In the genomic region with DNA sequence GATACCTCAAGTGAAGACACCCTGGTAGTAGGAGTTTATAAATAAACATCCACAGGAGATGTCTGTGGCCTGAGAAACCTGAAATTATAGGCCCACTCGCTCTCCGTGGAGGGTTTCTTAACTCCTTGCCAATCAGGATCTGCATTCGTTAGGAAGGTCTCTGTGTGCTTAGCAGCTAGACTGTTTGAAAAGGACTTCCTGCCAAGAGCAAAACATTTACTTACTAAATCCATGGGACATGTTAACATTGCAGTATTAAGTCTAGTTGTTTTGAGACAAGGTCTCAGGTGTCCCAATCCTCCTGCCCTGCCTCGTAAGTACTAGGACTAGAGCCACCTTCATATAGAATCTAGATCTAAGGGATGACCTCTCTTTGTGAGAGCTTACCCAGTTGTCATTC, we compare ENCODE assay signal across 23 mouse cellular contexts. TPM values are rescaled to one million over a fixed set of nuclear protein-coding genes. Genes with fewer than 3 reads are reported as not detected.
DNase-seq lines count a peak whose midpoint lies in the region; ATAC-seq and TF ChIP-seq lines count a peak whose summit lies in the region.
"Had no signal": no experiment of that assay in that cellular context is flagged by ENCODE, and none has a peak within 500 bp of the region (broad histone marks: within the 10 kb centered on the region; RNA-seq: fewer than 3 reads in every experiment).

No protein-coding gene starts in this region.

- H3K36me3 ChIP-seq in hindbrain, embryonic 15.5 days, result no peaks in the 10 kb centered on the region
- H3K36me3 ChIP-seq in hindbrain, postnatal 0 days (ENCODE audit: insufficient read depth, low read length), result no peaks in the 10 kb centered on the region
- no peaks in the 10 kb centered on the region; the same call in 1 of the 2 replicates for H3K36me3 ChIP-seq in macrophage (ENCODE audit: inconsistent target)
- H3K36me3 ChIP-seq: embryonic facial prominence, embryonic 15.5 days; heart, embryonic 13.5 days had no signal

- H3K79me2 ChIP-seq in macrophage (ENCODE audit: inconsistent target), result peaks cover 73% of the 10 kb centered on the region

- peaks cover 22% of the 10 kb centered on the region for H3K4me1 ChIP-seq in hindbrain, embryonic 15.5 days (replicated peaks)
- no peaks in the 10 kb centered on the region; the same call in 1 of the 2 replicates for H3K4me1 ChIP-seq in hindbrain, postnatal 0 days (ENCODE audit: insufficient read depth, low read length)
- H3K4me1 ChIP-seq in lung, adult 2 months (ENCODE audit: control insufficient read depth, insufficient read depth, low read length), result peaks cover 19% of the 10 kb centered on the region
- peaks cover 14% of the 10 kb centered on the region; the same call in 1 of the 2 replicates for H3K4me1 ChIP-seq in brown adipose tissue, adult 24 weeks (ENCODE audit: control insufficient read depth, insufficient read depth, insufficient read length, low read length)

- H3K27ac ChIP-seq in hindbrain, embryonic 15.5 days (replicated peaks), result no peak overlapping the region
- H3K27ac ChIP-seq in hindbrain, postnatal 0 days, result no peak overlapping the region
- peak overlapping the region; percentile 27 for H3K27ac ChIP-seq in brown adipose tissue, adult 24 weeks (replicated peaks; ENCODE audit: low read depth, low read length)
- no peak overlapping the region for H3K27ac ChIP-seq in macrophage
- H3K27ac ChIP-seq: embryonic facial prominence, embryonic 15.5 days; forebrain, embryonic 10.5 days; heart, embryonic 13.5 days had no signal

- DNase-seq in hindbrain, postnatal 0 days (ENCODE audit: low spot score), result no peak
- no peak for DNase-seq in lung, adult 2 months
- DNase-seq in lung, postnatal 36 days, result no peak
- no peak for DNase-seq in thymus, postnatal 36 days
- DNase-seq in left cerebral cortex, adult 9 months (ENCODE audit: low spot score in 2 of 2), result no peak
- DNase-seq: adrenal gland, postnatal 25 days; cerebellum, adult 2 months; cerebellum, postnatal 10 days; embryo, embryonic 11 days; gastrocnemius, postnatal 25 days; heart, postnatal 36 days had no signal

- ATAC-seq in hindbrain, embryonic 15.5 days (ENCODE audit: low FRiP score, low read depth), result no peak
- ATAC-seq in hindbrain, postnatal 0 days, result no peak
- ATAC-seq: activated CD4-positive, CD25-positive, alpha-beta regulatory T cell, adult 4 months; forebrain, embryonic 16.5 days; hindbrain, embryonic 16.5 days; Patski had no signal

- no peak overlapping the region for H3K4me3 ChIP-seq in hindbrain, embryonic 15.5 days
- no peak overlapping the region for H3K4me3 ChIP-seq in hindbrain, postnatal 0 days (ENCODE audit: low read length)
- H3K4me3 ChIP-seq in lung, adult 2 months (replicated peaks; ENCODE audit: extremely low read depth, low read depth, low read length), result peak overlapping the region; percentile 16
- H3K4me3 ChIP-seq in brown adipose tissue, adult 24 weeks (ENCODE audit: insufficient read depth, low read depth, low read length), result peak overlapping the region; percentile 32
- H3K4me3 ChIP-seq in macrophage (ENCODE audit: inconsistent target), result peak overlapping the region; percentile 100; the same call in 1 of the 2 replicates
- H3K4me3 ChIP-seq: embryonic facial prominence, embryonic 15.5 days; erythroblast, embryonic 14.5 days; forebrain, embryonic 10.5 days; heart, embryonic 13.5 days had no signal

- no peak overlapping the region for H3K9ac ChIP-seq in hindbrain, embryonic 15.5 days
- H3K9ac ChIP-seq in hindbrain, postnatal 0 days (replicated peaks; ENCODE audit: low read length), result no peak overlapping the region
- H3K9ac ChIP-seq: embryonic facial prominence, embryonic 15.5 days; heart, embryonic 13.5 days had no signal

- TF ChIP-seq POLR2A in lung, adult 2 months (IDR thresholded peaks at IDR 0.05; ENCODE audit: borderline replicate concordance, extremely low read depth, low read depth, low read length), result 0 out of 2 replicates have a peak, but pooled peaks have one; percentile 10

- no peaks in the 10 kb centered on the region for H3K9me3 ChIP-seq in hindbrain, embryonic 15.5 days
- no peaks in the 10 kb centered on the region for H3K9me3 ChIP-seq in hindbrain, postnatal 0 days (ENCODE audit: low read length)
- H3K9me3 ChIP-seq: embryonic facial prominence, embryonic 15.5 days; forebrain, embryonic 10.5 days; heart, embryonic 13.5 days had no signal

- no peaks in the 10 kb centered on the region for H3K27me3 ChIP-seq in hindbrain, embryonic 15.5 days
- H3K27me3 ChIP-seq in hindbrain, postnatal 0 days (ENCODE audit: insufficient read depth, low read length), result no peaks in the 10 kb centered on the region
- H3K27me3 ChIP-seq: CH12.LX; embryonic facial prominence, embryonic 15.5 days; heart, embryonic 13.5 days; Patski had no signal

- 79% methylated on average over 4 of the region's 4 CpGs for WGBS in hindbrain, embryonic 15.5 days
- 81% methylated on average over 4 of the region's 4 CpGs for WGBS in hindbrain, postnatal 0 days
- WGBS in lung, adult 2 months, result 24% methylated on average over 4 of the region's 4 CpGs
- 69% methylated on average over 4 of the region's 4 CpGs for WGBS in macrophage (ENCODE audit: missing documents)

- TF ChIP-seq CTCF in hindbrain, postnatal 0 days (IDR thresholded peaks at IDR 0.05; ENCODE audit: low read depth), result no peak
- TF ChIP-seq CTCF in lung, adult 2 months (IDR thresholded peaks at IDR 0.05; ENCODE audit: insufficient read depth, low read length), result no peak

- 0 out of 2 replicates have a peak overlapping the region, but pooled peaks have one; percentile 85 for H3K4me2 ChIP-seq in hindbrain, embryonic 15.5 days
- no peak overlapping the region for H3K4me2 ChIP-seq in hindbrain, postnatal 0 days (ENCODE audit: low read depth, low read length)
- H3K4me2 ChIP-seq: embryonic facial prominence, embryonic 15.5 days had no signal

RNA-seq across cellular contexts. Expression of gene Por, which starts 21.4 kb away (rescaled TPM):
- 96.4 and 106 TPM in 2 replicates for polyA plus RNA-seq in hindbrain, embryonic 15.5 days (2015; fragmentation: Nextera tagmentation; extraction: Ambion mirVana)
- total RNA-seq in hindbrain, postnatal 0 days (2014; rRNA removed), result 71.7 and 71.8 TPM in 2 replicates
- 69.3 and 71.4 TPM in 2 replicates for polyA plus RNA-seq in hindbrain, postnatal 0 days (2015; fragmentation: Nextera tagmentation; extraction: Ambion mirVana)
- 487 and 521 TPM in 2 replicates for polyA plus RNA-seq in lung, adult 2 months (2012; rRNA removed)
- 138 and 156 TPM in 2 replicates for polyA plus RNA-seq in brown adipose tissue, adult 24 weeks (2012; ENCODE audit: insufficient read depth, insufficient read length, missing spikeins)
- 100 to 1,000 TPM in 25 of 26 experiments, 10 to 100 TPM in 1; 41.6 to 535 (median 288) TPM for total RNA-seq in macrophage (2018; cell fraction: chromatin; rRNA removed)
- total RNA-seq in macrophage (2018; cell fraction: cytosol; rRNA removed), result 100 to 1,000 TPM; 293 to 583 (median 414) TPM
- 100 to 1,000 TPM; 124 to 641 (median 427) TPM for total RNA-seq in macrophage (2018; cell fraction: nucleus; rRNA removed)
- polyA plus RNA-seq in macrophage (2018), result 256 to 2,039 TPM (median 562 TPM) in 3 replicates

RNA-seq across cellular contexts. Expression of gene Tmem120a, which starts 53.0 kb away (rescaled TPM):
- polyA plus RNA-seq in hindbrain, embryonic 15.5 days (2015; fragmentation: Nextera tagmentation; extraction: Ambion mirVana), result 88.4 and 89.2 TPM in 2 replicates
- 52.8 and 71.7 TPM in 2 replicates for total RNA-seq in hindbrain, postnatal 0 days (2014; rRNA removed)
- 83.2 and 89.7 TPM in 2 replicates for polyA plus RNA-seq in hindbrain, postnatal 0 days (2015; fragmentation: Nextera tagmentation; extraction: Ambion mirVana)
- 24.6 and 31.0 TPM in 2 replicates for polyA plus RNA-seq in lung, adult 2 months (2012; rRNA removed)
- polyA plus RNA-seq in brown adipose tissue, adult 24 weeks (2012; ENCODE audit: insufficient read depth, insufficient read length, missing spikeins), result 131 and 304 TPM in 2 replicates
- total RNA-seq in macrophage (2018; cell fraction: chromatin; rRNA removed), result 10 to 100 TPM in 21 of 26 experiments, 1 to 10 TPM in 5; 4.8 to 32.9 (median 14.6) TPM
- total RNA-seq in macrophage (2018; cell fraction: cytosol; rRNA removed), result 10 to 100 TPM; 36.8 to 57.4 (median 46.8) TPM
- 10 to 100 TPM in 24 of 26 experiments, 1 to 10 TPM in 2; 8.5 to 39.3 (median 19.6) TPM for total RNA-seq in macrophage (2018; cell fraction: nucleus; rRNA removed)
- polyA plus RNA-seq in macrophage (2018), result 34.9 to 76.8 TPM (median 42.6 TPM) in 3 replicates

RNA-seq across cellular contexts. Expression of gene Rhbdd2, which starts 58.8 kb away (rescaled TPM):
- 83.9 and 89.3 TPM in 2 replicates for polyA plus RNA-seq in hindbrain, embryonic 15.5 days (2015; fragmentation: Nextera tagmentation; extraction: Ambion mirVana)
- total RNA-seq in hindbrain, postnatal 0 days (2014; rRNA removed), result 29.1 and 34.2 TPM in 2 replicates
- 127 and 130 TPM in 2 replicates for polyA plus RNA-seq in hindbrain, postnatal 0 days (2015; fragmentation: Nextera tagmentation; extraction: Ambion mirVana)
- 39.9 and 50.7 TPM in 2 replicates for polyA plus RNA-seq in lung, adult 2 months (2012; rRNA removed)
- 11.7 and 21.0 TPM in 2 replicates for polyA plus RNA-seq in brown adipose tissue, adult 24 weeks (2012; ENCODE audit: insufficient read depth, insufficient read length, missing spikeins)
- 10 to 100 TPM; 12.1 to 44.1 (median 25.2) TPM for total RNA-seq in macrophage (2018; cell fraction: chromatin; rRNA removed)
- 10 to 100 TPM in 14 of 26 experiments, 1 to 10 TPM in 12; 6.5 to 13.7 (median 10.4) TPM for total RNA-seq in macrophage (2018; cell fraction: cytosol; rRNA removed)
- total RNA-seq in macrophage (2018; cell fraction: nucleus; rRNA removed), result 10 to 100 TPM in 25 of 26 experiments, 1 to 10 TPM in 1; 9.1 to 41.4 (median 19.6) TPM
- polyA plus RNA-seq in macrophage (2018), result 6.3 to 13.8 TPM (median 7.3 TPM) in 3 replicates

Comparison
In these comparisons a context has a peak if more than half of its experiments do, and no peak if none do; other contexts are left out.
1. H3K4me3 ChIP-seq: peak in lung, adult 2 months (single experiment), brown adipose tissue, adult 24 weeks (single experiment) and macrophage (single experiment); none in hindbrain, embryonic 15.5 days (single experiment) and hindbrain, postnatal 0 days (single experiment).